Mouse (Mus musculus) right cerebral cortex, postnatal 36 days (tissue): ENCODE results near the gene Hgd.
A peak's percentile ranks its signal among the peaks of the same experiment; 100 is the strongest.
"Not testable (repeated sequence)": the region's sequence is repeated elsewhere in the genome, so short reads cannot be mapped to it uniquely, and the experiment has no call there.

Experiments used
- DNase-seq, 2 experiments: peaks; one replicate each; pipeline ENCODE4 v3.0.0; 2022; ENCODE audit warnings: low spot score in 2 of 2, mixed read lengths in 1 of 2

Gene Hgd

GRCm38 (mm10) chr16:37628336-37628735 is 48.4 kb downstream of the Hgd start:
- no peak for DNase-seq

DNA sequence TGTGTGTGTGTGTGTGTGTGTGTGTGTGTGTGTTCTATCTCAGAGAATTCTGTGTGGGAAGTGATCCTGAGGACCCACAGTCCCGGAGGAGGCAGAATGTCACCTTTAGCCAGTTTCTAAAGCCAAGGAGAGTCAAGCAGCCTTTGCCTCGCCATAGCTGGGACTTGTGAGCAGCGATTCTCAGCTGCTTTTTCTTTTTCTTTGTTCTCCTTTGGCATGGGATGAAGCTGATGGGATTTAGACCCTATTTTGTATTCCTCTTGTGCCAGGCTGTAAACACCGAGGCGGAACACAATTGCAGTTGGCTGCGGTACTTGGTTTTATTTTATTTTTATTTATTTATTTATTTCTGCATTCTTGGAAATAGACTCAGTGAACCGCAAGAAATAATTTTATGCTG is 49.1 kb downstream of the Hgd start:
- DNase-seq = no peak

DNA sequence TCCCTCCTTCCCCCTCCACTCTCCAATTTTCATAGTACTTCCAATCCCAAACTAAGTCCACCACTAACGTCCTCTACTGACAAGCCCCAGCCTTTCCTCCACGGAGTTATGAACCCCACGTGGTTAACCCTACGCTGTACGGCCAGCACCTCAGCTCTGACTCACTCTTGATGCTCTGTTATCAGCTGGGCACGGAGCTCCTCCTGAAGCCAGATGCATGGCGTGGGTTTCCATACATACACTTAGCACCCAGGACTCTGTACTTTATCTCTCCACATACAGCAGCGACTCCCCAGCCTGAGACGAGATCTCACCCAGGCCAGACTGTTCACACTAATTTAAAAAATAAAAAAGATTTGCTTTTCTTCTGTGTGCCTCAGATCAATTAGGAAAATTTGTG is 54.6 kb downstream of the Hgd start:
- DNase-seq = no peak

- DNase-seq = no peak
Measured at GRCm38 (mm10) chr16:37635095-37635494, 55.1 kb downstream of the Hgd start.

GRCm38 (mm10) chr16:37636107-37636506 is 56.2 kb downstream of the Hgd start:
- peak; percentile 49 to 58 for DNase-seq

GRCm38 (mm10) chr16:37637802-37638201 is 57.8 kb downstream of the Hgd start:
- DNase-seq = no peak

DNA sequence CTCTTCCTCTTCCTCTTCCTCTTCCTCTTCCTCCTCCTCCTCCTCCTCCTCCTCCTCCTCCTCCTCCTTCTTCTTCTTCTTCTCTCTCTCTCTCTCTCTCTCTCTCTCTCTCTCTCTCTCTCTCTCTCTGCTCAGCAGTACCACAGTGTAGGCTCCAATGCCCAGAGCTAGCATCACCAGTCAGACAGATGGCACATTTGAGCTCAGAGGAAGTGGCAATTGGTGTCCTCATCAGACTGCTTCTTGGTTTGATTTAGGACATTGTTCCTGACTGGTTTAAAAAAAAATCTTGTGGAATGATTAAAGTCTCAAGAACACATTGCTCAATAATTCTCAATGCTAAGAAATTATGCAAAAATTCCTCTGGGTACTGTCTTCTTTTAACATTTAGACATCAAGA is 60.6 kb downstream of the Hgd start:
- not testable (repeated sequence) for DNase-seq

DNA sequence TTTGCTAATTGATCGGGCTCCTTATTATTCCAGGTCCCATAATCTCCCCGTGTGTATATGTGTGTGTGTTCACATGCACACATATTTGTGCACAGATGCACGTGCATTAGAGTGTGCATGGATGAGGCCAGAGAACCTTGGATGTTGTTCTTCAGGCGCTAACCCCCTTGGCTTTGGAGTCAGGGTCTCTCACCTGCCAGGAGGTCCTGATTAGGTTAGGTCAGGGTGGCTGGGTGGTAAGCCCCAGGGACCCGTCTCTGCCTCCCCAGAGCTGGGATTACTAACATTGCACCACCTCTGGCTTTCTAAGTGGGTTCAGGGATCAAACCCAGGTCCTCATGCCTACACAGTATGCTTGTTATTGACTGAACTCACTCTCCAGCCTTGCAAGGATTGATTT is 64.5 kb downstream of the Hgd start:
- no peak for DNase-seq

- no peak for DNase-seq
Measured at GRCm38 (mm10) chr16:37645211-37645610, 65.3 kb downstream of the Hgd start.

DNA sequence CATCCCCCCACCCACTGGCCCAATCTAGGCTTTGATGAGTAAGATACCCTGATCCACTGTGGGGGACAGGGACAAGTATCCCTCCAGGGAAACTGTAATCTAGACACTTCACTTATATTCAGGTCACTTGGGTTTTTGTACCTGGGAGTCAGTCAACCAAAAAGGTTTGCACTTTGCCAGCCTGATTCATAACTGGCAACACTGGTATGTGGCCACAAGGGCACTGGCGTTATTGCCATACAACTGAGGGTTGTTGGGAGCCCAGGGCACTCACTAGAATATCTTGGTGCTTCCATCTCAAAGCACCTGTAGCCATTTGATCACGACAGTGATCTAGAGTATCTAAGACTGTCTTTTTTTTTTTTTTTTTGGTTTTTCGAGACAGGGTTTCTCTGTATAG is 65.8 kb downstream of the Hgd start:
- DNase-seq = no peak

- peak in 1 of 2 experiments; percentile 38 for DNase-seq
Measured at GRCm38 (mm10) chr16:37647067-37647466, 67.1 kb downstream of the Hgd start.

- no peak for DNase-seq
Measured at GRCm38 (mm10) chr16:37647936-37648335, 68.0 kb downstream of the Hgd start.

- DNase-seq = no peak
Measured at GRCm38 (mm10) chr16:37649068-37649467, 69.1 kb downstream of the Hgd start.

- DNase-seq = no peak
Measured at GRCm38 (mm10) chr16:37651467-37651866, 71.5 kb downstream of the Hgd start.

GRCm38 (mm10) chr16:37652654-37653053 is 72.7 kb downstream of the Hgd start:
- no peak for DNase-seq

GRCm38 (mm10) chr16:37653058-37653457 is 73.1 kb downstream of the Hgd start:
- no peak for DNase-seq

GRCm38 (mm10) chr16:37653731-37654657 is 74.0 kb downstream of the Hgd start, which contains the start of gene Ndufb4:
Ndufb4 (minus strand) TSS chr16:37654453.
- DNase-seq = peak; percentile 92 to 94

DNA sequence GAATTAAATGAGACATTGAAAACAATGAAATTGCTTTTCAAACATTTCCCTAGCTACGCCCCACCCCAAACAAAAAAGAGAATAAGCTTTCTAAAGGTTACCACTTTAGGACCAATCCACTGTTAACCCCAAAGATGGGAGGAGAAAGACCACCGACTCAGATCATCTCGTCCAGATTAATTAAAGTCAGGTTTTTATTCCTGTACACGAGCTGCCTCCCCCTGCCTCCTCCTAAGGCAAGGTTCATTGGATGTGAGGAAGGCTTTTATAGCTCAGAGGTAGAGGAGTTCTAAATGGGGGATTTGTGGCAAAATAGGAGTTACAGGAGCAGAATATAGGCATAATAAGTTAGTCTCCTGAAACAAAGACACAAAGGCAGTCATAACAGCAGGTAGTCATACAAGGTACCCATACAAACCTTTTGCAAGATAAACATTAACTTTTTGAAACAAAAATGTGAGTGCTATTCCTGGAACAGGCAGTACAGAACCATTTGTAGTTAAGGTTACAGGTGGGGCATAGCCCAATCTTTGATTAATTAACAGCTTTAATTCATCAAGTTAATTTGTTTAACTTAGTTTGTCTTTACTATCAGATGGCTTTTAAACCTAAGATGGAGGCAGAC is 75.0 kb downstream of the Hgd start:
- DNase-seq = no peak

DNA sequence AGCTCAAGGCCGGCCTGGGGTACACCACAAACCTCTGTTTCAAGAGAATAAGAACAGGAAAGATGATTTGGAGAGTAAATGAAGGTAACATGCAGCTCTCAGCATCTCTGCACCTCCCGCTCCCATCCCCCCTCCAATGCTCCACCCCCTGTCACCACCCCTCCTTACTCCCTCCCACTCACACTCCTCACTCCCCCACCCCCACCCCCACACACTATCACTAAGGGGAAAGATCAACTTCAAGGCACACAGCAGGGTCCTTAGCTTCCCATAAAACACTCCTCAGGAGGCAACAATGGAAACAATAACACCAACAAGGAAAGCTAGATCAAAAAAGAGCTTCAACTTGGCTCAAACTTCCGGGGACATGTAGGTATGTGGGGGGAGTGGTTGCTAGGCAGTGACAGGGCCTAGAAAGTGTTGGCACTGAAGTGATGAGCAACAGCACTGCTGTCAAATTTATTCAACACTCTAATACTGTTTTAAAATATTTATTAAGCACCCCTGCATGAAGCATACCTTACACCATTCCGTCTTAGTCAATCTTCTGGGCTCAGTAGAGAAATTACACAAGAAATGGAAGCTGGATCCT is 75.9 kb downstream of the Hgd start:
- DNase-seq = no peak

- no peak for DNase-seq
Measured at GRCm38 (mm10) chr16:37656796-37657195, 76.8 kb downstream of the Hgd start.

GRCm38 (mm10) chr16:37663643-37664459 is 83.9 kb downstream of the Hgd start:
- no peak for DNase-seq
